Mouse (Mus musculus) CH12.LX (cell line): ENCODE data around the gene Acsm1. TPM values are rescaled to one million over a fixed set of nuclear protein-coding genes. Genes with fewer than 3 reads are reported as not detected.

ENCODE experiments used
- DNase-seq: peaks from one replicate; pipeline ENCODE4 v3.0.0-alpha.2; 2013; ENCODE audit errors: extremely low read depth
- H3K27ac ChIP-seq: 2 replicates; pipeline ENCODE4 v1.5.1; 2012; ENCODE audit warnings: low read depth, mild to moderate bottlenecking, control low read depth, moderate library complexity; ENCODE audit not compliant: insufficient read depth
- H3K27me3 ChIP-seq: replicated peaks from 2 replicates; pipeline ENCODE3; 2012; ENCODE audit warnings: inconsistent platforms
- H3K36me3 ChIP-seq, 2 experiments: replicated peaks in 1 of 2; 2 replicates each; pipeline versions ENCODE3 to v1.6.1; 2012; ENCODE audit warnings: inconsistent platforms in 1 of 2, low read length in 1 of 2, mild to moderate bottlenecking in 1 of 2, mixed read lengths in 1 of 2, moderate library complexity in 1 of 2; ENCODE audit not compliant: control insufficient read depth in 1 of 2, insufficient read depth in 1 of 2
- H3K4me1 ChIP-seq, 2 experiments: 2 replicates each; pipeline ENCODE4 v1.6.1; 2012; ENCODE audit warnings: inconsistent platforms in 1 of 2, moderate library complexity in 1 of 2; ENCODE audit not compliant: insufficient read depth in 2 of 2, control insufficient read depth in 1 of 2
- H3K4me2 ChIP-seq: 2 replicates; pipeline ENCODE4 v1.6.1; 2012; ENCODE audit warnings: low read depth, mild to moderate bottlenecking, control low read depth; ENCODE audit not compliant: poor library complexity, insufficient read depth, severe bottlenecking
- H3K4me3 ChIP-seq, 3 experiments: fragments of 150-350 bp in 1 of 3; sonication (generic) in 1 of 3; replicated peaks in 1 of 3; 2 replicates each; pipeline versions ENCODE3 to v1.5.1; 2011 to 2012; ENCODE audit warnings: low read depth in 2 of 3, low read length in 2 of 3, mild to moderate bottlenecking in 2 of 3, moderate library complexity in 2 of 3, control low read depth in 1 of 3, improper control_type of control experiment in 1 of 3, inconsistent platforms in 1 of 3, mixed read lengths in 1 of 3; ENCODE audit not compliant: poor library complexity in 1 of 3
- H3K79me2 ChIP-seq: replicated peaks from 2 replicates; pipeline ENCODE4 v1.6.1; 2012; ENCODE audit warnings: mild to moderate bottlenecking, moderate library complexity; ENCODE audit not compliant: control insufficient read depth, poor library complexity, insufficient read depth, severe bottlenecking; ENCODE audit errors: extremely low read depth
- H3K9ac ChIP-seq: 2 replicates; pipeline ENCODE4 v1.6.1; 2012; ENCODE audit warnings: low read depth, mild to moderate bottlenecking, control low read depth, moderate library complexity; ENCODE audit not compliant: insufficient read depth
- H3K9me3 ChIP-seq: replicated peaks from 2 replicates; pipeline ENCODE3; 2012; ENCODE audit warnings: low read length, inconsistent platforms, mixed read lengths
- BHLHE40 ChIP-seq: IDR thresholded peaks from 2 replicates; pipeline ENCODE4 v1.6.1; 2011; ENCODE audit warnings: mild to moderate bottlenecking, low read depth, low read length, improper control_type of control experiment
- CHD1 ChIP-seq: IDR thresholded peaks from 2 replicates; pipeline ENCODE4 v1.6.1; 2012; ENCODE audit warnings: low read depth, low read length, improper control_type of control experiment, inconsistent platforms
- CTCF ChIP-seq, 2 experiments: IDR thresholded peaks in 1 of 2; conservative IDR thresholded peaks in 1 of 2; 2 replicates each; pipeline ENCODE4 v1.5.1; 2011 to 2012; ENCODE audit warnings: low read depth in 2 of 2, low read length in 2 of 2, improper control_type of control experiment in 1 of 2, inconsistent platforms in 1 of 2, mild to moderate bottlenecking in 1 of 2, moderate library complexity in 1 of 2
- E2F4 ChIP-seq: IDR thresholded peaks from 2 replicates; pipeline ENCODE4 v1.6.1; 2011; ENCODE audit warnings: low read depth, low read length, improper control_type of control experiment; ENCODE audit not compliant: insufficient replicate concordance
- ELF1 ChIP-seq: IDR thresholded peaks from 2 replicates; pipeline ENCODE4 v1.6.1; 2014; ENCODE audit warnings: low read depth, mild to moderate bottlenecking, inconsistent platforms, low read length, improper control_type of control experiment
- EP300 ChIP-seq: IDR thresholded peaks from 2 replicates; pipeline ENCODE4 v1.6.1; 2011; ENCODE audit warnings: low read length, improper control_type of control experiment
- ETS1 ChIP-seq: conservative IDR thresholded peaks from 2 replicates; pipeline ENCODE4 v1.6.1; 2012; ENCODE audit warnings: low read depth, mild to moderate bottlenecking, inconsistent platforms, low read length, improper control_type of control experiment, moderate library complexity
- HCFC1 ChIP-seq: IDR thresholded peaks from 2 replicates; pipeline ENCODE4 v1.6.1; 2012; ENCODE audit warnings: low read depth, mild to moderate bottlenecking, inconsistent platforms, low read length, improper control_type of control experiment
- JUN ChIP-seq: IDR thresholded peaks from 2 replicates; pipeline ENCODE4 v1.6.1; 2011; ENCODE audit warnings: low read depth, mild to moderate bottlenecking, low read length, improper control_type of control experiment, moderate library complexity; ENCODE audit not compliant: insufficient read depth
- KAT2A ChIP-seq: IDR thresholded peaks from 2 replicates; pipeline ENCODE4 v1.6.1; 2012; ENCODE audit warnings: low read length, improper control_type of control experiment, inconsistent platforms; ENCODE audit not compliant: insufficient replicate concordance
- MAFK ChIP-seq: IDR thresholded peaks from 2 replicates; pipeline ENCODE4 v1.6.1; 2011; ENCODE audit warnings: low read length, improper control_type of control experiment; ENCODE audit not compliant: insufficient replicate concordance
- MAZ ChIP-seq: IDR thresholded peaks from 2 replicates; pipeline ENCODE4 v1.6.1; 2012; ENCODE audit warnings: low read depth, mild to moderate bottlenecking, inconsistent platforms, low read length, improper control_type of control experiment, moderate library complexity
- MEF2A ChIP-seq: IDR thresholded peaks from 2 replicates; pipeline ENCODE4 v1.6.1; 2014; ENCODE audit warnings: low read depth, mild to moderate bottlenecking, inconsistent platforms, low read length, improper control_type of control experiment, borderline replicate concordance
- NELFE ChIP-seq: IDR thresholded peaks from 2 replicates; pipeline ENCODE4 v1.6.1; 2011; ENCODE audit warnings: low read depth, low read length, improper control_type of control experiment
- NRF1 ChIP-seq: IDR thresholded peaks from 2 replicates; pipeline ENCODE4 v1.6.1; 2014; ENCODE audit warnings: low read depth, mild to moderate bottlenecking, inconsistent platforms, low read length, improper control_type of control experiment, moderate library complexity
- PAX5 ChIP-seq: IDR thresholded peaks from 2 replicates; pipeline ENCODE4 v1.6.1; 2012; ENCODE audit warnings: low read length, inconsistent platforms, mixed read lengths
- POLR2A ChIP-seq: IDR thresholded peaks from 2 replicates; pipeline ENCODE4 v1.6.1; 2011; ENCODE audit warnings: low read depth, mild to moderate bottlenecking, improper control_type of control experiment, low read length
- RAD21 ChIP-seq: IDR thresholded peaks from 2 replicates; pipeline ENCODE4 v1.6.1; 2011; ENCODE audit warnings: low read depth, mild to moderate bottlenecking, low read length, improper control_type of control experiment, moderate library complexity
- RCOR1 ChIP-seq: conservative IDR thresholded peaks from 2 replicates; pipeline ENCODE4 v1.6.1; 2012; ENCODE audit warnings: low read depth, mild to moderate bottlenecking, inconsistent platforms, low read length, improper control_type of control experiment
- SIN3A ChIP-seq: IDR thresholded peaks from 2 replicates; pipeline ENCODE4 v1.6.1; 2012; ENCODE audit warnings: low read length, improper control_type of control experiment, inconsistent platforms
- TBP ChIP-seq: conservative IDR thresholded peaks from 2 replicates; pipeline ENCODE4 v1.6.1; 2011; ENCODE audit warnings: low read depth, low read length, improper control_type of control experiment
- UBTF ChIP-seq: IDR thresholded peaks from 2 replicates; pipeline ENCODE4 v1.6.1; 2012; ENCODE audit warnings: low read depth, mild to moderate bottlenecking, inconsistent platforms, low read length, improper control_type of control experiment, moderate library complexity
- USF1 ChIP-seq: IDR thresholded peaks from 2 replicates; pipeline ENCODE4 v1.6.1; 2014; ENCODE audit warnings: low read depth, mild to moderate bottlenecking, inconsistent platforms, low read length, improper control_type of control experiment
- USF2 ChIP-seq: conservative IDR thresholded peaks from 2 replicates; pipeline ENCODE4 v1.6.1; 2011; ENCODE audit warnings: low read depth, low read length, improper control_type of control experiment
- ZC3H11A ChIP-seq: IDR thresholded peaks from 2 replicates; pipeline ENCODE4 v1.6.1; 2012; ENCODE audit warnings: low read depth, mild to moderate bottlenecking, inconsistent platforms, low read length, improper control_type of control experiment
- ZNF384 ChIP-seq: IDR thresholded peaks from 2 replicates; pipeline ENCODE4 v1.6.1; 2012; ENCODE audit warnings: low read depth, low read length, improper control_type of control experiment, inconsistent platforms
- dilution Hi-C: fragments of 300-500 bp; cut with MboI; formaldehyde crosslinking; loops from 2 replicates; pipeline ENCODE4 v1.14.3; 2020; ENCODE audit warnings: low sequenced_read_pairs; ENCODE audit not compliant: extremely low pct_unique_long_range_greater_than_20kb, extremely low pct_ligation_motif_present
- in situ Hi-C: fragments of 300-500 bp; cut with MboI; formaldehyde crosslinking; loops from 3 replicates; pipeline ENCODE4 v1.14.3; 2019; ENCODE audit warnings: low sequenced_read_pairs, low pct_ligation_motif_present, low pct_unique_long_range_greater_than_20kb, mixed read lengths
- polyA plus RNA-seq: library from polyadenylated mRNA; unstranded; fragments of >175 nt; gene quantifications from 2 replicates; pipeline ENCODE4 v1.2.1, GENCODE M21; 2012; ENCODE audit warnings: low read depth; ENCODE audit not compliant: insufficient read length
- total RNA-seq, 2 experiments: library from RNA; depleted of rRNA; stranded (reverse); fragments of 300-350 nt in 1 of 2; fragments of >200 nt in 1 of 2; gene quantifications; 2 replicates each; pipeline ENCODE4 v1.2.3; 2012 to 2014

Gene Acsm1
- total and polyA plus RNA-seq, 3 experiments: not detected

GRCm38 (mm10) chr7:119605926-119606663, 731 bp upstream of the Acsm1 start:
- Histone ChIP-seq H3K9me3 (no peaks in the 10 kb centered on the region), H3K9ac (no peak overlapping the region), H3K36me3 (no peaks in the 10 kb centered on the region), H3K27me3 (no peaks in the 10 kb centered on the region), H3K4me2 (no peak overlapping the region), H3K4me3 (no peak overlapping the region), H3K4me1 (peaks cover 0 to 7% of the 10 kb centered on the region in 2 experiments; a peak in 2 of 4 replicates), H3K79me2 (no peaks in the 10 kb centered on the region), H3K27ac (no peak overlapping the region)
- dilution Hi-C loops: no loop called here
- TF ChIP-seq ETS1 (no peak), MAZ (no peak), CTCF (conservative IDR thresholded peaks at IDR 0.05 in 1 of 2, IDR thresholded peaks at IDR 0.05 in 1 of 2; ENCODE audit: low read depth in 2 of 2, low read length in 2 of 2) (no peak), JUN (no peak), UBTF (no peak), POLR2A (no peak), MAFK (no peak), NRF1 (no peak), ZC3H11A (no peak), CHD1 (no peak), RAD21 (no peak), BHLHE40 (no peak), SIN3A (no peak), RCOR1 (no peak), EP300 (no peak), ZNF384 (no peak), MEF2A (no peak), USF2 (no peak)
- in situ Hi-C loops: no loop called here
- DNase-seq: no peak

GRCm38 (mm10) chr7:119607796-119608515, 1.1 kb downstream of the Acsm1 start:
- TF ChIP-seq NRF1: no peak
- no peak for TF ChIP-seq KAT2A
- no peak for TF ChIP-seq E2F4
- no peak for TF ChIP-seq BHLHE40
- TF ChIP-seq EP300: no peak
- TF ChIP-seq PAX5: no peak
- TF ChIP-seq TBP: no peak
- TF ChIP-seq NELFE: no peak
- TF ChIP-seq CTCF (conservative IDR thresholded peaks at IDR 0.05 in 1 of 2, IDR thresholded peaks at IDR 0.05 in 1 of 2; ENCODE audit: low read depth in 2 of 2, low read length in 2 of 2): no peak
- no peak for TF ChIP-seq HCFC1
- TF ChIP-seq ELF1: no peak
- no peak for TF ChIP-seq USF1
- Histone ChIP-seq H3K79me2 (no peaks in the 10 kb centered on the region), H3K4me2 (no peak overlapping the region), H3K27ac (no peak overlapping the region), H3K9ac (no peak overlapping the region), H3K27me3 (no peaks in the 10 kb centered on the region), H3K36me3 (no peaks in the 10 kb centered on the region), H3K4me1 (peaks cover 0 to 7% of the 10 kb centered on the region in 2 experiments; a peak in 2 of 4 replicates), H3K4me3 (no peak overlapping the region), H3K9me3 (no peaks in the 10 kb centered on the region)
- dilution Hi-C loops (no loop called here), in situ Hi-C loops (no loop called here)
- DNase-seq: no peak
